Mouse (Mus musculus) adrenal gland, postnatal 10 days (tissue): ENCODE measurements at regions not wholly inside any gene's neighbourhood (a gene's known extent, or its start where the extent isn't known, plus 50 kb on each side); places are given as distances from the start of the nearest gene placed in this dataset.

Source experiments
- DNase-seq: peaks from one replicate; pipeline ENCODE4 v3.0.0; 2021; ENCODE audit warnings: mixed read lengths

DNA sequence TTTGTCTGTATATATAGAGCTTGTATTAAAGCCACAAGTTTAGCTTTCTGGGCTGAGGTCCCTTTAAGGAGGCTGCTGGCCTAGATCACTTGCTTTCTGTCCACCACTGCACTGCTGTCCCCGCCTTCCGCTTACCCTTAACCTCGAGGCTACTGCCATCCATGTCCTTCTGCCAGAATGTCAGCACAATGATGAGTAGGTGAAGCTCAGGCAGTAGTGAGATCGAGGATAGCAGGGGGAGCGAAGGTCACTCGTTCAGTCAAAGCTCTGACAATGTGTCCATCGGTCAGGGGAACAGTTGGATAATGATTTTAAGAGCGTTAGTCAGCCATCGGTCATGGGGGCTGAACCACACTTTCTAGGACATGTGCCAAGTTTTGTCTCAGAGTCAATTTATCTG, 89.6 kb downstream of the Gm3604 start:
- peak; percentile 4 for DNase-seq

DNA sequence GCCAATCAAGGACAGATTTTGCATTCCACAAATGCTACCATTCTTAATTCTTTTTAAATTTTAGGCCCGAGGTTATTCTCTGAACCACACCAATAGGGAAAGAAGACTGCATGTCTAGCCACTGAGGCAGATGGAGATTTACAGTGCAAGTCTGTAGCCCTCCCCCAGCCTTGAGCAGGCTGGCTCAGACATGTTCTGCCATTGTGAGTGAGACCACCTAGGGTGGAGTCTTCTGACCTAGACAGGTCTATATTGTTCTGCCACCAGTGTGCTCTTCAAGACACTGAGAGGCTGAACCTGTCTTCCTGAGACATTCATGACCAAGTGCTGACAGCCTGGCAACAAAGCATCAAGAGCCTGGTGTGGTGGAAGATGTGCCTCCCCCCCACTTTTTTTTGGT, 96.1 kb downstream of the Gm3604 start:
- no peak for DNase-seq
